Mouse (Mus musculus) heart, adult 2 months (tissue): ENCODE data around the gene Ddx23.

Experiments used
- CTCF ChIP-seq: fragments of 200-600 bp; IDR thresholded peaks from 2 replicates; pipeline ENCODE4 v1.8.1; 2022; ENCODE audit warnings: antibody characterized with exemption, mild to moderate bottlenecking, moderate library complexity
- EP300 ChIP-seq: fragments of 200-500 bp; IDR thresholded peaks from 2 replicates; pipeline ENCODE4 v1.6.1; 2011; ENCODE audit warnings: low read depth, low read length, control low read depth; ENCODE audit not compliant: insufficient read depth
- POLR2A ChIP-seq: fragments of 200-500 bp; IDR thresholded peaks from 2 replicates; pipeline ENCODE4 v1.6.1; 2011; ENCODE audit warnings: mild to moderate bottlenecking, low read depth, low read length, control low read depth; ENCODE audit not compliant: insufficient read depth

DNA sequence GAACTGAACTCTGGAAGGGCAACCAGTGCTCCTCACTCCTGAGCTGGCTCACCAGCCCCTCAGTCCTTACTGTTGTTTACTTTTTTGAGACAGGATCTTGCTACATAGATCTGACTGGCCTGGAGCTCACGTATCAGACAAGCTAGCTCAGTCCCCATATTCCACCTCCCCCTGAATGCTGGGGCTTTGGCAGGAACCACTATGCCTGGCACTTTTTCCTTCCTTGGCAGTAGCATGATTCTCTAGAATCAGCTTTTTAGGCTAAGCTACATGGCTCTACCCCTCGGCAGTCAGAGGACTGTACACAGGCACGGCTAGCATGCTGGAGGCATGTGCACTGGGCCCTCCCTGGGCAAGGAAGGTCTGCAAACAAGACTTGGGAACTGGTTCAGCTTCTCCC lies 14.6 kb downstream of the Ddx23 start:
- TF ChIP-seq CTCF (no peak), POLR2A (no peak), EP300 (no peak)
